Mouse (Mus musculus) lung, postnatal 0 days (tissue): ENCODE data around the gene Rgsl1. TPM values are rescaled to one million over a fixed set of nuclear protein-coding genes. Genes with fewer than 3 reads are reported as not detected.

Experiments
- ATAC-seq: fragments of 200-750 bp; cut with Nextera tagmentation; 2 replicates; pipeline ENCODE4 v1.8.0; 2017; ENCODE audit warnings: moderate library complexity
- DNase-seq: peaks from one replicate; pipeline ENCODE4 v3.0.0-alpha.2; 2016; ENCODE audit warnings: low spot score
- H3K27ac ChIP-seq: fragments of 300-500 bp; sonication (generic); 2 replicates; pipeline ENCODE4 v1.5.1; 2014; ENCODE audit warnings: antibody characterized with exemption, mild to moderate bottlenecking, low read length, mixed read lengths
- H3K27me3 ChIP-seq: fragments of 300-500 bp; sonication (generic); replicated peaks from 2 replicates; pipeline ENCODE4 v1.6.1; 2014; ENCODE audit warnings: low read length, mixed read lengths; ENCODE audit not compliant: insufficient read depth
- H3K36me3 ChIP-seq: fragments of 300-500 bp; sonication (generic); 2 replicates; pipeline ENCODE4 v1.6.1; 2014; ENCODE audit warnings: low read length, mixed read lengths; ENCODE audit not compliant: insufficient read depth
- H3K4me1 ChIP-seq: fragments of 300-500 bp; sonication (generic); 2 replicates; pipeline ENCODE4 v1.6.1; 2014; ENCODE audit warnings: antibody characterized with exemption, low read depth, low read length, mixed read lengths; ENCODE audit not compliant: insufficient read depth
- H3K4me2 ChIP-seq: fragments of 300-500 bp; sonication (generic); replicated peaks from 2 replicates; pipeline ENCODE4 v1.6.1; 2014; ENCODE audit warnings: low read depth, mild to moderate bottlenecking, low read length, moderate library complexity, mixed read lengths
- H3K4me3 ChIP-seq: fragments of 300-500 bp; sonication (generic); 2 replicates; pipeline ENCODE4 v1.5.1; 2014; ENCODE audit warnings: low read depth, low read length
- H3K9ac ChIP-seq: fragments of 300-500 bp; sonication (generic); replicated peaks from 2 replicates; pipeline ENCODE4 v1.6.1; 2014; ENCODE audit warnings: low read depth, mild to moderate bottlenecking
- H3K9me3 ChIP-seq: fragments of 300-500 bp; sonication (generic); 2 replicates; pipeline ENCODE4 v1.6.1; 2016; ENCODE audit warnings: low read length, mixed read lengths
- CTCF ChIP-seq: IDR thresholded peaks from 2 replicates; pipeline ENCODE4 v1.5.1; 2016; ENCODE audit warnings: antibody characterized with exemption, mild to moderate bottlenecking
- EP300 ChIP-seq: IDR thresholded peaks from 2 replicates; pipeline ENCODE4 v1.6.1; 2016; ENCODE audit warnings: antibody characterized with exemption, mild to moderate bottlenecking, control low read depth
- WGBS: fragments of 180-500 bp; shearing (Covaris S2); extraction: QIAGEN DNeasy Blood & Tissue Kit; methylation state at CpG from one replicate; pipeline ENCODE4 v1.1.7; 2014; 5-methylcytosine and 5-hydroxymethylcytosine counted together
- polyA plus RNA-seq: library from polyadenylated mRNA; unstranded; fragments of >200 nt; fragmentation: Nextera tagmentation; extraction: Ambion mirVana; gene quantifications from 2 replicates; pipeline ENCODE4 v1.2.1, GENCODE M21; 2015

Gene Rgsl1
- polyA plus RNA-seq, 1 experiment from 2014 or later: 0.10 TPM

GRCm38 (mm10) chr1:153729806-153730205 is 114.1 kb downstream of the Rgsl1 start:
- H3K4me2 ChIP-seq: no peak overlapping the region
- no peak overlapping the region for H3K9ac ChIP-seq
- no peaks in the 10 kb centered on the region for H3K36me3 ChIP-seq
- WGBS: 57% methylated on average over 2 of the region's 2 CpGs
- no peaks in the 10 kb centered on the region for H3K27me3 ChIP-seq
- DNase-seq (no peak), ATAC-seq (no peak)
- no peak overlapping the region for H3K4me3 ChIP-seq
- H3K9me3 ChIP-seq: no peaks in the 10 kb centered on the region
- no peaks in the 10 kb centered on the region for H3K4me1 ChIP-seq
- TF ChIP-seq EP300 (no peak), CTCF (no peak)
- H3K27ac ChIP-seq: no peak overlapping the region

Other genes with a start within 250 kb of the Rgsl1 start
- gene Rgs8, start 191.1 kb downstream of the Rgsl1 start, polyA plus RNA-seq: 0.12 and 0.14 TPM in 2 replicates
- gene Rgs16, start 103.8 kb downstream of the Rgsl1 start, polyA plus RNA-seq: 3.8 and 8.4 TPM in 2 replicates
- gene Rnasel, start 94.7 kb downstream of the Rgsl1 start, polyA plus RNA-seq: 13.1 and 16.6 TPM in 2 replicates
- 0.07 and 0.11 TPM in 2 replicates for gene Teddm1b, start 30.2 kb upstream of the Rgsl1 start, polyA plus RNA-seq
- not detected in 2 replicates for gene Teddm1a, start 47.6 kb upstream of the Rgsl1 start, polyA plus RNA-seq
- 179 and 283 TPM in 2 replicates for gene Glul, start 55.8 kb upstream of the Rgsl1 start, polyA plus RNA-seq
- gene Teddm2, start 56.1 kb upstream of the Rgsl1 start, polyA plus RNA-seq: 0.62 and 0.98 TPM in 2 replicates